Mouse (Mus musculus): ENCODE data around the gene Pir.

GRCm38 (mm10) chrX:164416803-164417202 lies 147.6 kb downstream of the Pir start:
- TF ChIP-seq CTCF (IDR thresholded peaks at IDR 0.05; ENCODE audit: low read depth, low read length) = no peak
- TF ChIP-seq POLR2A (IDR thresholded peaks at IDR 0.05; ENCODE audit: insufficient read depth, low read length) = no peak
- TF ChIP-seq EP300 (IDR thresholded peaks at IDR 0.05; ENCODE audit: insufficient read depth, low read depth, low read length) = no peak
